Mouse (Mus musculus) limb, embryonic 10.5 days (tissue): ENCODE results near the gene Ccdc107. TPM values are rescaled to one million over a fixed set of nuclear protein-coding genes. Genes with fewer than 3 reads are reported as not detected.

Source experiments
- DNase-seq: peaks from one replicate; pipeline ENCODE4 v3.0.0-alpha.2; 2017; ENCODE audit warnings: low spot score
- H3K27ac ChIP-seq: fragments of 300-500 bp; sonication (generic); 2 replicates; pipeline ENCODE4 v1.5.1; 2016; ENCODE audit warnings: mild to moderate bottlenecking
- H3K27me3 ChIP-seq: fragments of 300-500 bp; sonication (generic); 2 replicates; pipeline ENCODE4 v1.6.1; 2016; ENCODE audit warnings: low read depth, mild to moderate bottlenecking; ENCODE audit not compliant: poor library complexity, severe bottlenecking
- H3K36me3 ChIP-seq: fragments of 300-500 bp; sonication (generic); 2 replicates; pipeline ENCODE4 v1.6.1; 2016; ENCODE audit warnings: mild to moderate bottlenecking, moderate library complexity
- H3K4me1 ChIP-seq: fragments of 300-500 bp; sonication (generic); 2 replicates; pipeline ENCODE4 v1.6.1; 2016
- H3K4me3 ChIP-seq: fragments of 300-500 bp; sonication (generic); 2 replicates; pipeline ENCODE4 v1.5.1; 2016; ENCODE audit warnings: mild to moderate bottlenecking, moderate library complexity
- H3K9me3 ChIP-seq: fragments of 300-500 bp; sonication (generic); replicated peaks from 2 replicates; pipeline ENCODE4 v1.6.1; 2016; ENCODE audit warnings: mild to moderate bottlenecking
- WGBS: fragments of 180-500 bp; shearing (Covaris S2); methylation state at CpG from one replicate; pipeline ENCODE4 v1.1.7; 2016; 5-methylcytosine and 5-hydroxymethylcytosine counted together
- polyA plus RNA-seq: library from polyadenylated mRNA; unstranded; fragments of >200 nt; fragmentation: Nextera tagmentation; extraction: Ambion mirVana; gene quantifications from 2 replicates; pipeline ENCODE4 v1.2.1, GENCODE M21; 2016

Gene Ccdc107
- polyA plus RNA-seq, 1 experiment from 2014 or later: 50.8 TPM

DNA sequence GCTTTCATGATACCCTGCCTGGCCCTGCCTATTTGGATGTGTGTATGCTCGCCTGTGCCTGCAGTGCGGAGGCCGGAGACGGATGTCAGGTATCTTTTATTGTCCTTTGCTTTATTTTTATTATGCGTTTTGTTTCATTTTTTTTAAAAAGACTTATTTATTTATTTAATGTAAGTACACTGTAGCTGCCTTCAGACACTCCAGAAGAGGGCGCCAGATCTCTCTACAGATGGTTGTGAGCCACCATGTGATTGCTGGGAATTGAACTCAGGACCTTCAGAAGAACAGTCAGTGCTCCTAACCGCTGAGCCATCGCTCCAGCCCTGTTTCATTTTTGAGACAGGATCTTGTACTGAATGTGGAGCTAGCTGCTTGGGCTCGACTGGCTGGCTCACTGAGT lies 35.8 kb downstream of the Ccdc107 start:
- DNase-seq: no peak
- peaks cover 12% of the 10 kb centered on the region for H3K4me1 ChIP-seq
- no peak overlapping the region for H3K4me3 ChIP-seq
- no peaks in the 10 kb centered on the region for H3K9me3 ChIP-seq
- peaks cover 27% of the 10 kb centered on the region for H3K36me3 ChIP-seq
- H3K27ac ChIP-seq: no peak overlapping the region
- peaks cover 34% of the 10 kb centered on the region for H3K27me3 ChIP-seq
- 76% methylated on average over 9 of the region's 9 CpGs for WGBS

DNA sequence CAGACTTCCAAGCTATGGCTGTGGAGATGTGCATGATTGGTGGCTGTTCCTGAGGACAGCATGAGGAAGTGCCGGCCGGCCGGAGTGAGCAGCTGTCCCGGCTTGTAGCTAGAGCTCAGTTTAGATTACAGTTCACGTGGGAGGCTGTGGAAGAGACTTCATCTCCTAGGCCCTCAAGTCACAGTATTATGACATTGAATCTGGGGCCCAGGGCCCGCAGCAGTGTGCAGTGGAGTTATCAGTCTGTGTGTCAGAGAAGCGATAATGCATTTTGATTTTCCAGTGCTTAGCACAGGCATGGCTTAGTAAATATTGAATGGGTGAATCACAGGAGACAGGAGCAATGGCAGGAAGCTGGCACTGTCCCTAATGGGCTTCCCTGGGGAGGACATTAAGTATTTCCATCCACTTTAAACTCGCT lies 37.4 kb downstream of the Ccdc107 start:
- Histone ChIP-seq H3K4me1 (no peaks in the 10 kb centered on the region), H3K4me3 (no peak overlapping the region), H3K27me3 (peaks cover 18% of the 10 kb centered on the region), H3K27ac (no peak overlapping the region), H3K9me3 (no peaks in the 10 kb centered on the region), H3K36me3 (peaks cover 43% of the 10 kb centered on the region)
- WGBS: 82% methylated on average over 8 of the region's 8 CpGs
- DNase-seq: no peak

DNA sequence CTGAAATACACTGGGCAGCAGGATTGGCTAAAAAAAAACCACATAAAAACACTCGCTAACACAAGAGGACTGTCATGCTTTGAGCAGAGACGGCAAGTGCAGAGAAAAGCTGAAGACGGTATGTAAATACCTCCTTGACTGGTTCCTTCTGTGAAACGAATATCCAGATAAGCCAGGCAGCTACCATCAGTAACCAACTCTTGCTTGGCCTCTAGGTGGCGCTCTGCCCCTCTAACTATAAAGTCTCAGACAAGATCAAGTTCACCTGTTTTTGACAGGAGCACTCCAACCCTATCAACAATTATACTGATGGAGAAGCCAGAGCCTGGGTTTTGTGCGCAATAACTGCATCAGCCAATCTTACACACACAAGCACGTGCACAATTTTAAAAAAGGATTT lies 37.9 kb downstream of the Ccdc107 start:
- peaks cover 48% of the 10 kb centered on the region for H3K36me3 ChIP-seq

DNA sequence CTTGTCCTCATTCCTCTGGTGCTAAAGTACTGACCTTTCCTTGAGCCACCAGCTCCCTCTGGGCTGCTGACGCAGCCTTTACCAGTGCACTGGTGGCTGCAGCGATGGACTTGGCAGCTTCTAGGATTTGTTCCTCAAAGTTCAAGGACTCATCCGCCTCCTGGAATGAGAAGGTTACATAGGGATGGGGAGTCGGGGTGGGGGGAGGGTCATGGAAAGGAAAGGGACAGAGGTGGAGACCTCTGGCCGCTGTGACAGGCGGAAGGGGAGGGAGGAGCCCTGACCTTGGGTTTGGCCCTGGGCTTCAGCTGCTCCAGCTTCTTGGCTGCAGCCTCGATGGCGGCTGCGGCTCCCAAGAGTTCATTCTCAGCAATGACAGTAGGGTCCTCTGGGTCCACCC lies 40.6 kb downstream of the Ccdc107 start:
- H3K9me3 ChIP-seq: no peaks in the 10 kb centered on the region
- no peaks in the 10 kb centered on the region for H3K27me3 ChIP-seq
- no peak for DNase-seq
- H3K27ac ChIP-seq: no peak overlapping the region
- peaks cover 75% of the 10 kb centered on the region for H3K36me3 ChIP-seq
- no peaks in the 10 kb centered on the region for H3K4me1 ChIP-seq
- H3K4me3 ChIP-seq: no peak overlapping the region
- WGBS: 84% methylated on average over 9 of the region's 9 CpGs

More for the DNA sequence above, 37.9 kb downstream of the Ccdc107 start:
- peaks cover 13% of the 10 kb centered on the region for H3K27me3 ChIP-seq
- peak; percentile 73 for DNase-seq
- no peaks in the 10 kb centered on the region for H3K9me3 ChIP-seq
- 32% methylated on average over 7 of the region's 7 CpGs for WGBS
- H3K27ac ChIP-seq: no peak overlapping the region
- H3K4me1 ChIP-seq: no peaks in the 10 kb centered on the region
- no peak overlapping the region for H3K4me3 ChIP-seq

DNA sequence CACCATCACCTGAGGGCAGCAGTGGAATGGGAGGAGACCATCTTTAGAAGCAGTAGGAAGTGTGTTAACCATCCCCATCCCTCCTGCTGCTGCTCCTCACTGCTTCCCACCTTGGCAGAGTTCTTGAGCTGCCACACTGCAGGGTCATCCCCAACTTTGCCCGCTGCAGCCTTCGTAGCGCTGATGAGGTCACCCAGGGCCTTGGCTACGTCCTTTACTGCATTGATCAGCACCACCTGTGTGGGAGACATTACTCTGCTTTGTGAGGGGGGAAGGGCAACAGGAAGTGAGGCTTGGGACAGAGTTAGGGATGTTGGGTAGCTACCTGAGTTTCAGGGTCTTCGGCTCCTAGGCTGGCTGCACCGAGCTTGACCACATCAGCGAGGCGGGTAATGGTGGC lies 42.9 kb downstream of the Ccdc107 start:
- WGBS: 91% methylated on average over 8 of the region's 8 CpGs

DNA sequence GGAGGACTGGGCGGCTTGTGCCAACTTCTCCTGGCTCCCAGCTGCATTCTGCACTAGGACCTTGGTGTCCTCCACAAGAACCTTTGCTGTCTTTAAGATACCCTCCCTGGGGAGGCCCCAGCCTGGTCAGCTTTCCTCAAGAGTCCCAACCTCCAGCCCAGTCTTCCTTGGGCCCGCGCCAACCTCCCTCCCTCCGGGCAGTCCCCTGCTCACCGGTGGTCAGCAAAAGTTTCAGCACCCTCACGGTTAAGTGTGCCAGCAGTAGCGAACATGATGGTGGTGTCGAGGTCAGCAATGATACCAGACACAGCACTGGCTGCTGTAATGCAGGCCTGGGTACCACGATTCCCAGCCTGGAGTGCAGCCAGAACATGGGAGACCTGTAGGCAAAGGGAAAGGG lies 43.3 kb downstream of the Ccdc107 start:
- Histone ChIP-seq H3K9me3 (no peaks in the 10 kb centered on the region), H3K36me3 (peaks cover 100% of the 10 kb centered on the region), H3K27ac (no peak overlapping the region), H3K4me1 (no peaks in the 10 kb centered on the region), H3K4me3 (no peak overlapping the region), H3K27me3 (no peaks in the 10 kb centered on the region)
- no peak for DNase-seq
- WGBS: 95% methylated on average over 9 of the region's 9 CpGs

More for the DNA sequence above, 42.9 kb downstream of the Ccdc107 start:
- Histone ChIP-seq H3K27me3 (no peaks in the 10 kb centered on the region), H3K36me3 (peaks cover 98% of the 10 kb centered on the region), H3K9me3 (no peaks in the 10 kb centered on the region), H3K27ac (no peak overlapping the region), H3K4me1 (no peaks in the 10 kb centered on the region), H3K4me3 (no peak overlapping the region)
- no peak for DNase-seq

DNA sequence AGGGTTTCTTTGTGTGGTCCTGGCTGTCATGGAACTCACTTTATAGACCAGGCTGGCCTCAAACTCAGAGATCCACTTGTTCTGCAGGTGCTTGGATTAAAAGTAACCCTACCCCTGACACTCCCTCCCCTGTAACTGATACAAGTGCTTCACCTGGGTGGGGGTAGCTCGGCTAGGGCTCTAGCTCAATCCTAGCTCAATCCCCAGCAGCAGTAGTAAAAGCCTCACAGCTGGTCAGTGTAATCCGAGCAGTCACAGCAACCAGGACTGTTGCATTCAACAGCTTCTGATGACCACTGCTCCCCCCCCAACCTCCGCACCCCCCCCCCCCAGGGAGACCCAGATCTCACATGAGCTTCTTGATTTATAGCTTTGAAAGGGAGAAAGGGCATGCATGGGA lies 49.3 kb downstream of the Ccdc107 start:
- no peaks in the 10 kb centered on the region for H3K9me3 ChIP-seq
- no peak overlapping the region for H3K4me3 ChIP-seq
- no peaks in the 10 kb centered on the region for H3K4me1 ChIP-seq
- no peaks in the 10 kb centered on the region for H3K27me3 ChIP-seq
- H3K27ac ChIP-seq: no peak overlapping the region
- peaks cover 99% of the 10 kb centered on the region for H3K36me3 ChIP-seq
- DNase-seq: no peak
- WGBS: 69% methylated on average over 3 of the region's 3 CpGs

Other genes with a start within 250 kb of the Ccdc107 start
- gene Atp8b5, start 225.7 kb upstream of the Ccdc107 start, polyA plus RNA-seq: 0.14 and 0.45 TPM in 2 replicates
- gene Rusc2, start 110.9 kb upstream of the Ccdc107 start, polyA plus RNA-seq: 3.4 and 5.8 TPM in 2 replicates
- 0.18 TPM in 1 of 2 replicates, not detected in the other for gene Fam166b, start 63.8 kb upstream of the Ccdc107 start, polyA plus RNA-seq
- 7.5 and 9.7 TPM in 2 replicates for gene Tesk1, start 51.0 kb upstream of the Ccdc107 start, polyA plus RNA-seq
- 2.0 and 2.3 TPM in 2 replicates for gene Cd72, start 38.3 kb upstream of the Ccdc107 start, polyA plus RNA-seq
- not detected in 2 replicates for gene Sit1, start 9.2 kb upstream of the Ccdc107 start, polyA plus RNA-seq
- gene Arhgef39, start 6.8 kb downstream of the Ccdc107 start, polyA plus RNA-seq: 45.1 and 49.8 TPM in 2 replicates
- 1.0 and 1.3 TPM in 2 replicates for gene Car9, start 14.1 kb downstream of the Ccdc107 start, polyA plus RNA-seq
- 45.4 and 60.0 TPM in 2 replicates for gene Tpm2, start 30.9 kb downstream of the Ccdc107 start, polyA plus RNA-seq
- 27.3 and 40.5 TPM in 2 replicates for gene Creb3, start 69.4 kb downstream of the Ccdc107 start, polyA plus RNA-seq
- 46.8 and 51.1 TPM in 2 replicates for gene Tln1, start 69.8 kb downstream of the Ccdc107 start, polyA plus RNA-seq
- gene Rgp1, start 85.8 kb downstream of the Ccdc107 start, polyA plus RNA-seq: 22.7 and 30.0 TPM in 2 replicates
- 24.3 and 29.2 TPM in 2 replicates for gene Gba2, start 86.0 kb downstream of the Ccdc107 start, polyA plus RNA-seq
- gene Msmp, start 91.6 kb downstream of the Ccdc107 start, polyA plus RNA-seq: 0.44 TPM in 1 of 2 replicates, not detected in the other
- 2.8 and 4.8 TPM in 2 replicates for gene Npr2, start 139.0 kb downstream of the Ccdc107 start, polyA plus RNA-seq
- gene Spag8, start 160.7 kb downstream of the Ccdc107 start, polyA plus RNA-seq: 1.0 and 1.2 TPM in 2 replicates
- gene Hint2, start 163.6 kb downstream of the Ccdc107 start, polyA plus RNA-seq: 61.9 and 66.4 TPM in 2 replicates
- 2.2 and 3.4 TPM in 2 replicates for gene Tmem8b, start 176.1 kb downstream of the Ccdc107 start, polyA plus RNA-seq
- gene Fam221b, start 176.2 kb downstream of the Ccdc107 start, polyA plus RNA-seq: 1.6 and 1.7 TPM in 2 replicates
- gene Olfr70, start 207.9 kb downstream of the Ccdc107 start, polyA plus RNA-seq: not detected in 2 replicates
- not detected in 2 replicates for gene Olfr71, start 217.4 kb downstream of the Ccdc107 start, polyA plus RNA-seq
- gene Hrct1, start 234.3 kb downstream of the Ccdc107 start, polyA plus RNA-seq: 0.35 and 0.40 TPM in 2 replicates
- gene Spaar, start 237.1 kb downstream of the Ccdc107 start, polyA plus RNA-seq: 0.05 and 0.10 TPM in 2 replicates